Mouse (Mus musculus) stomach, embryonic 14.5 days (tissue): ENCODE data around the gene Kirrel. TPM values are rescaled to one million over a fixed set of nuclear protein-coding genes. Genes with fewer than 3 reads are reported as not detected.

ENCODE experiments used
- ATAC-seq: fragments of 200-750 bp; cut with Nextera tagmentation; 2 replicates; pipeline ENCODE4 v1.8.0; 2017; ENCODE audit warnings: low read depth, moderate TSS enrichment; ENCODE audit not compliant: insufficient number of reproducible peaks, insufficient read depth, low FRiP score
- H3K27ac ChIP-seq: fragments of 300-500 bp; sonication (generic); 2 replicates; pipeline ENCODE4 v1.5.1; 2014; ENCODE audit warnings: mild to moderate bottlenecking, low read length, moderate library complexity, mixed read lengths
- H3K27me3 ChIP-seq: fragments of 300-500 bp; sonication (generic); 2 replicates; pipeline ENCODE4 v1.6.1; 2014; ENCODE audit warnings: low read length, control low read depth, mixed read lengths; ENCODE audit not compliant: control insufficient read depth, insufficient read depth
- H3K36me3 ChIP-seq: fragments of 300-500 bp; sonication (generic); 2 replicates; pipeline ENCODE4 v1.6.1; 2014; ENCODE audit warnings: mild to moderate bottlenecking, control low read depth, low read length, moderate library complexity, mixed read lengths; ENCODE audit not compliant: control insufficient read depth, insufficient read depth
- H3K4me1 ChIP-seq: fragments of 300-500 bp; sonication (generic); 2 replicates; pipeline ENCODE4 v1.6.1; 2014; ENCODE audit warnings: low read length, control low read depth, mixed read lengths; ENCODE audit not compliant: control insufficient read depth, insufficient read depth
- H3K4me2 ChIP-seq: fragments of 300-500 bp; sonication (generic); replicated peaks from 2 replicates; pipeline ENCODE4 v1.6.1; 2014; ENCODE audit warnings: low read depth, low read length, control low read depth
- H3K4me3 ChIP-seq: fragments of 300-500 bp; sonication (generic); 2 replicates; pipeline ENCODE4 v1.5.1; 2014; ENCODE audit warnings: low read depth, low read length, control low read depth
- H3K9ac ChIP-seq: fragments of 300-500 bp; sonication (generic); replicated peaks from 2 replicates; pipeline ENCODE4 v1.6.1; 2014; ENCODE audit warnings: low read depth, mild to moderate bottlenecking, control low read depth, low read length, moderate library complexity, mixed read lengths
- H3K9me3 ChIP-seq: fragments of 300-500 bp; sonication (generic); 2 replicates; pipeline ENCODE4 v1.6.1; 2016; ENCODE audit warnings: low read depth, low read length, control low read depth; ENCODE audit not compliant: control insufficient read depth
- WGBS: fragments of 180-500 bp; shearing (Covaris S2); extraction: QIAGEN DNeasy Blood & Tissue Kit; methylation state at CpG from one replicate; pipeline ENCODE4 v1.1.7; 2014; 5-methylcytosine and 5-hydroxymethylcytosine counted together
- polyA plus RNA-seq: library from polyadenylated mRNA; unstranded; fragments of >200 nt; fragmentation: Nextera tagmentation; extraction: Ambion mirVana; gene quantifications from 2 replicates; pipeline ENCODE4 v1.2.1, GENCODE M21; 2014

The Kirrel gene
- polyA plus RNA-seq, 1 experiment from 2014 or later = 9.1 TPM

DNA sequence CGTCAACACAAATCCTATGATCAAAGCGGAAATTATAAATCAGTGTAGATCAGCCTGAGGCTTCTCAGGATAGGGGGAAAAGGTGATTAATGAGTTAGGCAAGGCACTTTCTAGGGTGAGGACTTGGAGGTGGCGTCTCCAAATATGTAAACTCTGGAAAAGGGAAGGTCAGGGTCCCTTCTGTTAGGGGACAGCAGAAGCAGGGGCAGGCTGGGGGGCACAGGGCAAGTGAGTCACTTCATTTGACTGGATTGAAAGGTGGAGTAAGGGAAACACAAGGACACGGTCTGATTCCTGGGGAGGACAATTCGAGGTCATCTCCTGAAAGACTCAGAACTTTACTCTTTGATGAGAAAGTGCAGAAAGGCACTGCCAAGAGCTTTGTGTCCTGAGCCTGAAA, 97.6 kb downstream of the Kirrel start:
- no peak overlapping the region for H3K27ac ChIP-seq
- H3K4me2 ChIP-seq = no peak overlapping the region
- H3K4me3 ChIP-seq = no peak overlapping the region
- no peaks in the 10 kb centered on the region for H3K27me3 ChIP-seq
- H3K36me3 ChIP-seq = peaks cover 12% of the 10 kb centered on the region
- 0 out of 2 replicates have a peak, but pooled peaks cover 6% of the 10 kb centered on the region for H3K4me1 ChIP-seq
- ATAC-seq = no peak
- H3K9ac ChIP-seq = no peak overlapping the region
- WGBS = 67% methylated on average over 5 of the region's 5 CpGs
- no peaks in the 10 kb centered on the region for H3K9me3 ChIP-seq

DNA sequence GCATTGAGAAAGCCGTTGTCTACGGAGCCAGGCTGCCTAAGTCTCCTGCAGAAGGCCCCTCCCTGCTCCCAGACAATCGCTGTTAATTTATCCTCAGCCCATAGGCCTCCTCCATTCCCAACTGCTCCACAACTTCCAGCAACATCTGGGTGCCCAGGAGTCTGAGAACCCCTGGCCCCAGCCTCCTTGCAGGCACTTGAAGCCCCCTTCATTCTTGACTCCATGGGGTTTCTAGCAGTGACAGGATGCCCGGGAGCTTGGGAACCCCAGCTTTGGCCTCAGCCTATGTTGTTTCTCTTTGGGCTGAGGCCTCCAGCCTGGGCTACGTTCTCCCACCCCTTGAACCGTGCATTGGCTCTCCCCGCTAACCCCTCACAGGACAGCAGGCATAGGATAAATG, 98.4 kb downstream of the Kirrel start:
- WGBS = 87% methylated on average over 7 of the region's 7 CpGs
- H3K36me3 ChIP-seq = peaks cover 11% of the 10 kb centered on the region
- no peak overlapping the region for H3K4me2 ChIP-seq
- H3K27ac ChIP-seq = no peak overlapping the region
- 0 out of 2 replicates have a peak, but pooled peaks cover 6% of the 10 kb centered on the region for H3K4me1 ChIP-seq
- no peaks in the 10 kb centered on the region for H3K27me3 ChIP-seq
- no peak for ATAC-seq
- H3K9me3 ChIP-seq = no peaks in the 10 kb centered on the region
- H3K9ac ChIP-seq = no peak overlapping the region
- H3K4me3 ChIP-seq = no peak overlapping the region

DNA sequence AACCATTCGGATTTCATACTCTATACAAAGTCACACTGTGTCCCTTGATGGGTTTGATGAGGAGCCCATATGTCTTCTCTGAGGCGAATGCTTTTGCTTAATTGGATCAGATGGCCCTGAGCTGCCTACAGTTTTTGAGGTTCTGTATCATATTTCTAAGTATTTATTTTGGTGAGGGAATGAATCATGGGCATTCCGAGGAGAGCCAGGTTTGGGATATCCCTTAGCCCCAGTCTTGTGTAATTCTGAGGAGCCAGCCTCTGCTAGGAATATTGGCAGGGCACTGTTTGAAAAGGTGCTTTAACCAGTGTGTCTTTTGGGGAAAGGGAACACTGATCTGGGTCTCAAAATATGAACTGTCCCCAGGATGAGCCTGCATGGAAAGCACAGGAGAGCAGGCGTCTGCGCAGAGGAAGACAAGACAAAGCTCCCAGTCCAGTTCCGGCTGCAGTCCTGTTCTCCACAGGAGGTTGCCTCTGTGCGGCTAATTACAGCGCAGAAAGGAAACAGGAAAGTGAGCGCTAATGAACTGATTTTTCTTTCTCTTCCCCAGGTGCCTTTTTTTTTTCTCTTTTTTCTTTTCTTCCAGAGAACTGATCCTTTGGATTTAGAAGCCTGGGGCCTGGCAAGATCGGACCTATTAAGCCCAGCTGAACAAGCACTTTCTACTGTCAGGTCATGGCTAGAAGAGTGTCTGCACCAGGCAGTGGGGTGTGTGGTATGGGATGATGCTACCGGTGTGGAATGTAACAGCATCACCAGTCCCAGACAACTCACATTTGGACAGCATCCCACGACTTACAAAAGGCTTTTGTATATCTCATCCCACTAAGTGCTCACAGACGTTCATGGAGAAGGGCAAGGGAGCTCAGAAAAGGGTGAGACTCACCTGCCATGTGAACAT, 101.7 kb downstream of the Kirrel start:
- Histone ChIP-seq H3K27ac (no peak overlapping the region), H3K36me3 (no peaks in the 10 kb centered on the region), H3K4me1 (0 out of 2 replicates have a peak, but pooled peaks cover 6% of the 10 kb centered on the region), H3K4me3 (no peak overlapping the region), H3K9me3 (no peaks in the 10 kb centered on the region), H3K9ac (no peak overlapping the region), H3K4me2 (no peak overlapping the region), H3K27me3 (no peaks in the 10 kb centered on the region)
- 53% methylated on average over 13 of the region's 13 CpGs for WGBS
- ATAC-seq = no peak

DNA sequence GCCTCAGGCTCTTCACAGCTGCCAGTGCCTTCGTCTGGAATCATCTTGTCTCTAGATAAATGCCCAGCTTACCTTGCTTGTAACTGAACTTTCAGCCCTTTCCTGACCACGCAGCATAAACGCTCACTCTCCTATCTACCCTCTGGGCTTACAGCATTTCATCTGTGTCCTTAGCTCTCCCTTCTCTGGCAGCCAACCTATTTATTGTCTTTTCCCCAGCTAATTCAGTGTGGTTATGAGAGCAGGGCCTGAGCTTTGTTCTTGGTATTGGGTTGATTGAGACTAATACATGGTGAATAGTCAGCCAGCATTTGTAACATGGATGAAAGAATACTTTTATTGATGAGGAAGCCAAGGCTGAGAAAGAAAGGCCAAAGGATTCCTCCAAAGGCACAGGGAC, 102.4 kb downstream of the Kirrel start:
- ATAC-seq = no peak
- WGBS = 65% methylated on average over 3 of the region's 3 CpGs
- no peak overlapping the region for H3K27ac ChIP-seq

DNA sequence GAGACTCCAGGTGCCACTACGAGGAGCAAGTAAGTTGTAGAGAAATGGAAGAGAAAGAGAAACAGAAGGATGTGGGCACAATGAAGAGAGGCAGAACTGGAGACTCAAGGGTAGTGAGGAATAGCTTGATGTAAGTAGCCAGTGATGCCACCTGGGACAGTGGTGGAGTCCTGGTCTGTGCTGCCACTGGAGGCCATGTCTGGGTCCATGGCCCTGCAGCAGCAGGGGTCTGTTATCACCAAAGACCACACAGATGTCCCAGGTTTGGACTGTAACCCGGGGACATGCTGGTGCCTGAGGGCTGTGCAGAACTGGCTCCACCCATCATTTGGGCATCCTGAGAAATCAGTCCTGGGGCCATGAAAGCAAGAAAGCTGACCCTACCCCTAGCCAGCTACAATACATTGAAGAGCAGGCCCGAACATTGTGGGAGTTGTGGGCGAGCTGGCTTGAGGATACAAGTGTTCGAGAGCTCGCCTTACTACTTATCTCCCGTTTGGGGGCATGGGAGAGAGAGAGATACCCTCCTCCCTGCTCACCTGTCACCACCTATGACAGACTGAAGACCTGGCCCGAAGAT, 107.1 kb downstream of the Kirrel start:
- no peaks in the 10 kb centered on the region for H3K4me1 ChIP-seq
- H3K36me3 ChIP-seq = no peaks in the 10 kb centered on the region
- no peaks in the 10 kb centered on the region for H3K27me3 ChIP-seq
- H3K4me3 ChIP-seq = no peak overlapping the region
- no peak for ATAC-seq
- WGBS = 87% methylated on average over 8 of the region's 8 CpGs
- H3K9ac ChIP-seq = no peak overlapping the region
- H3K4me2 ChIP-seq = no peak overlapping the region
- H3K27ac ChIP-seq = no peak overlapping the region
- H3K9me3 ChIP-seq = no peaks in the 10 kb centered on the region

More for the DNA sequence above, 102.4 kb downstream of the Kirrel start:
- Histone ChIP-seq H3K27me3 (no peaks in the 10 kb centered on the region), H3K9ac (no peak overlapping the region), H3K4me1 (0 out of 2 replicates have a peak, but pooled peaks cover 6% of the 10 kb centered on the region), H3K4me3 (no peak overlapping the region), H3K36me3 (no peaks in the 10 kb centered on the region), H3K9me3 (no peaks in the 10 kb centered on the region), H3K4me2 (no peak overlapping the region)

DNA sequence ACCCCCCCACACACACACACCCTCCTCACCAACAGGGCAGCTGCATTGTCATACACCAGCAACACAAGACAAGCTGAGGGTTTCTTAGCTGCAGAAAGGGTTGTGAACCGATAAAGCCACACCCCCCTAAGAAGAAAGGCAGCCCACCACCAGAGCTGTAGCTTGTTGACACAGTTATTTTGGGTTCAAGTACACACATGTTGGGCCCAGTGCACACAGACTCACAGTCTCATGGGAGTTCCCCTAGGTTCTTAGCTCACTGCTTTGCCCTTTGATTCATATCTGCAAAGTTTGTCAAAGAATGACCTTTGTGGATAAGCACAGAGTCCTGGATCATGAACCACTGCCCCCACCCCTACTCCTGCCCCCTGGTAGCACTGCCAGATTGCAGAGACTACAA, 120.6 kb downstream of the Kirrel start:
- H3K36me3 ChIP-seq = no peaks in the 10 kb centered on the region
- H3K9me3 ChIP-seq = no peaks in the 10 kb centered on the region
- WGBS = 68% methylated on average over 1 of the region's 1 CpGs
- no peaks in the 10 kb centered on the region for H3K27me3 ChIP-seq
- H3K27ac ChIP-seq = no peak overlapping the region
- no peaks in the 10 kb centered on the region for H3K4me1 ChIP-seq
- ATAC-seq = peak; percentile 77
- H3K9ac ChIP-seq = no peak overlapping the region
- H3K4me2 ChIP-seq = no peak overlapping the region
- H3K4me3 ChIP-seq = no peak overlapping the region

DNA sequence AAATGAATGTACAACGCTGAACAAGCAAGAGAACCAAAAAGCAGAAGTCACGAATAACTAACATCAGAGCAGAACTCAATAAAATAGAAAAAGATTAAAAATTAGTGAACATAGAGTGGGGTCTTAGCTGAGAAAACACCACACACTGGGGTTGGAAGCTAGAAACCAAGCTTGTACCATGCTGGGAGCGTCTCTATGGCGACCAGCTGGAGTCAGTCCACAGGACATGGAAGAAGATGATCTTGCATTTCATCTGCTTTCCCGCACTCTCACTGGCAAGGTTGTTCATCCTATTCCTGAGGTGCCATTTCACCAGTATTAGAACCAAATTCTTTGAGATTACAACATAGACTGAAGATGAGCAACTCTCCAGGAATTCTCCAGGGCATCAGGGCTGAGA, 126.7 kb downstream of the Kirrel start:
- Histone ChIP-seq H3K4me2 (no peak overlapping the region), H3K27ac (no peak overlapping the region), H3K4me1 (no peaks in the 10 kb centered on the region), H3K27me3 (no peaks in the 10 kb centered on the region), H3K9ac (no peak overlapping the region), H3K9me3 (no peaks in the 10 kb centered on the region), H3K4me3 (no peak overlapping the region), H3K36me3 (no peaks in the 10 kb centered on the region)
- no peak for ATAC-seq
- 86% methylated on average over 5 of the region's 5 CpGs for WGBS

DNA sequence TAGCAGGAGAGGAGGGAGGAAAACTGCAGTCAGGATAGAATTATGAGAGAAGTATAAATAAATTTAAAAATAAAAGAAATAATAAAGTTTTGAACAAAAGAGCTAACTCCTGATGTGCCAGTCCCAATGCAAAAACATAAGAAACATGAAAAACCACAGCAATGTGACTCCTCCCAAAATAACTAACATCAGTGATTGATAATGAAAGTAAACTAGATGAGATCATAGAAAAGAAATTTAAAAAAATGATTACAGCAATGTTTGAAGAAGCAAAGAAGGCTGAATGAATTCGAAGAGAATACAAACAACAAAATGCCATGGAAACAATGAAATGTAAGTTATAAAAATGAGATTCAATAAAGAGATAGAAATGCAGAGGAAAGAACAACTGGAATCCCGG, 132.8 kb downstream of the Kirrel start:
- Histone ChIP-seq H3K27ac (no peak overlapping the region), H3K4me1 (no peaks in the 10 kb centered on the region), H3K9ac (no peak overlapping the region), H3K4me2 (no peak overlapping the region), H3K36me3 (no peaks in the 10 kb centered on the region), H3K27me3 (no peaks in the 10 kb centered on the region), H3K9me3 (no peaks in the 10 kb centered on the region), H3K4me3 (no peak overlapping the region)
- ATAC-seq = no peak
- 83% methylated on average over 2 of the region's 2 CpGs for WGBS
